Mouse (Mus musculus): ENCODE measurements around the gene Rprml.

Gene Rprml

GRCm38 (mm10) chr11:103649301-103649982 lies at the start of gene Rprml:
Gene Rprml, plus strand, starts transcription at chr11:103649570.
- peak in 1 of 2 experiments; percentile 29 for DNase-seq

- DNase-seq, result no peak
These were observed 42.8 kb upstream of the Rprml start for GRCm38 (mm10) chr11:103606611-103607010.

GRCm38 (mm10) chr11:103610772-103611171 lies 38.6 kb upstream of the Rprml start:
- no peak for DNase-seq

- no peak for DNase-seq
These were observed 28.3 kb upstream of the Rprml start, which contains the start of gene Gm884 for GRCm38 (mm10) chr11:103621040-103621439. Gene Gm884, minus strand, starts transcription at chr11:103621140.

GRCm38 (mm10) chr11:103627453-103627852 lies 21.9 kb upstream of the Rprml start:
- DNase-seq, result no peak

- DNase-seq, result no peak
These were observed 14.6 kb upstream of the Rprml start for GRCm38 (mm10) chr11:103634806-103635205.

- DNase-seq, result no peak
These were observed 13.9 kb upstream of the Rprml start for GRCm38 (mm10) chr11:103635481-103635880.

GRCm38 (mm10) chr11:103636261-103636660 lies 13.1 kb upstream of the Rprml start:
- no peak for DNase-seq

- no peak for DNase-seq
These were observed 10.6 kb upstream of the Rprml start, which contains the start of gene Lyzl6 for GRCm38 (mm10) chr11:103638790-103639189. Gene Lyzl6, minus strand, starts transcription at chr11:103638890.

GRCm38 (mm10) chr11:103639407-103639946 lies 9.9 kb upstream of the Rprml start:
- DNase-seq, result peak; percentile 79 to 80

GRCm38 (mm10) chr11:103643211-103643610 lies 6.2 kb upstream of the Rprml start:
- DNase-seq, result no peak

- peak; percentile 35 to 42 for DNase-seq
These were observed 3.6 kb upstream of the Rprml start for GRCm38 (mm10) chr11:103645731-103646130.

- no peak for DNase-seq
These were observed 3.1 kb upstream of the Rprml start for GRCm38 (mm10) chr11:103646301-103646700.

GRCm38 (mm10) chr11:103647921-103648620 lies 1.3 kb upstream of the Rprml start:
- DNase-seq, result no peak

GRCm38 (mm10) chr11:103648656-103649055 lies 714 bp upstream of the Rprml start:
- DNase-seq, result no peak

- DNase-seq, result no peak
These were observed 668 bp downstream of the Rprml start for GRCm38 (mm10) chr11:103649983-103650493.

GRCm38 (mm10) chr11:103651426-103651825 lies 2.1 kb downstream of the Rprml start:
- DNase-seq, result no peak

- DNase-seq, result no peak
These were observed 4.1 kb downstream of the Rprml start for GRCm38 (mm10) chr11:103653359-103653965.

GRCm38 (mm10) chr11:103656520-103656919 lies 7.2 kb downstream of the Rprml start:
- no peak for DNase-seq

- DNase-seq, result peak; percentile 61 to 73
These were observed 8.8 kb downstream of the Rprml start for GRCm38 (mm10) chr11:103658189-103658588.

- peak; percentile 52 to 65 for DNase-seq
These were observed 12.5 kb downstream of the Rprml start for GRCm38 (mm10) chr11:103661863-103662262.

- no peak for DNase-seq
These were observed 13.2 kb downstream of the Rprml start for GRCm38 (mm10) chr11:103662546-103662945.

GRCm38 (mm10) chr11:103663119-103663518 lies 13.7 kb downstream of the Rprml start:
- DNase-seq, result no peak

All from cerebellum, postnatal 14 days (tissue).